Mouse (Mus musculus): ENCODE data around the gene Map3k5.
"Not testable (repeated sequence)": the region's sequence is repeated elsewhere in the genome, so short reads cannot be mapped to it uniquely, and the experiment has no call there.

Gene Map3k5

GRCm38 (mm10) chr10:19934384-19935294 lies at the start of gene Map3k5:
Gene Map3k5, plus strand, starts transcription at chr10:19934472.
- DNase-seq (ENCODE audit: low spot score in 2 of 2): no peak

- no peak for DNase-seq (ENCODE audit: low spot score in 2 of 2)
Measured at GRCm38 (mm10) chr10:19886249-19886648, 48.0 kb upstream of the Map3k5 start.

GRCm38 (mm10) chr10:19889908-19890307 lies 44.4 kb upstream of the Map3k5 start:
- no peak for DNase-seq (ENCODE audit: low spot score in 2 of 2)

GRCm38 (mm10) chr10:19891686-19892085 lies 42.6 kb upstream of the Map3k5 start:
- no peak for DNase-seq (ENCODE audit: low spot score in 2 of 2)

- DNase-seq (ENCODE audit: low spot score in 2 of 2): peak in 1 of 2 experiments; percentile 15
Measured at GRCm38 (mm10) chr10:19893146-19893545, 41.1 kb upstream of the Map3k5 start.

- peak; percentile 6 to 17 for DNase-seq (ENCODE audit: low spot score in 2 of 2)
Measured at GRCm38 (mm10) chr10:19893976-19894375, 40.3 kb upstream of the Map3k5 start.

GRCm38 (mm10) chr10:19900191-19900590 lies 34.1 kb upstream of the Map3k5 start:
- DNase-seq (ENCODE audit: low spot score in 2 of 2): no peak

GRCm38 (mm10) chr10:19901992-19902391 lies 32.3 kb upstream of the Map3k5 start:
- DNase-seq (ENCODE audit: low spot score in 2 of 2): no peak

- no peak for DNase-seq (ENCODE audit: low spot score in 2 of 2)
Measured at GRCm38 (mm10) chr10:19904077-19904820, 30.0 kb upstream of the Map3k5 start.

GRCm38 (mm10) chr10:19907246-19907804 lies 26.9 kb upstream of the Map3k5 start, which contains the start of gene Pex7:
Gene Pex7, minus strand, starts transcription at chr10:19907689.
- peak; percentile 89 to 91 for DNase-seq (ENCODE audit: low spot score in 2 of 2)

- no peak for DNase-seq (ENCODE audit: low spot score in 2 of 2)
Measured at GRCm38 (mm10) chr10:19908076-19908475, 26.2 kb upstream of the Map3k5 start.

GRCm38 (mm10) chr10:19910516-19910915 lies 23.8 kb upstream of the Map3k5 start:
- no peak for DNase-seq (ENCODE audit: low spot score in 2 of 2)

GRCm38 (mm10) chr10:19911583-19911982 lies 22.7 kb upstream of the Map3k5 start:
- DNase-seq (ENCODE audit: low spot score in 2 of 2): no peak

- DNase-seq (ENCODE audit: low spot score in 2 of 2): no peak
Measured at GRCm38 (mm10) chr10:19913806-19914205, 20.5 kb upstream of the Map3k5 start.

GRCm38 (mm10) chr10:19915301-19915700 lies 19.0 kb upstream of the Map3k5 start:
- peak; percentile 54 to 74 for DNase-seq (ENCODE audit: low spot score in 2 of 2)

GRCm38 (mm10) chr10:19922410-19922809 lies 11.9 kb upstream of the Map3k5 start:
- no peak for DNase-seq (ENCODE audit: low spot score in 2 of 2)

- DNase-seq (ENCODE audit: low spot score in 2 of 2): no peak
Measured at GRCm38 (mm10) chr10:19924256-19924655, 10.0 kb upstream of the Map3k5 start.

- not testable (repeated sequence) for DNase-seq (ENCODE audit: low spot score in 2 of 2)
Measured at GRCm38 (mm10) chr10:19926391-19926897, 7.8 kb upstream of the Map3k5 start.

- DNase-seq (ENCODE audit: low spot score in 2 of 2): no peak
Measured at GRCm38 (mm10) chr10:19928205-19928604, 6.1 kb upstream of the Map3k5 start.

- DNase-seq (ENCODE audit: low spot score in 2 of 2): no peak
Measured at GRCm38 (mm10) chr10:19932986-19933385, 1.3 kb upstream of the Map3k5 start.

- DNase-seq (ENCODE audit: low spot score in 2 of 2): peak; percentile 84 to 89
Measured at GRCm38 (mm10) chr10:19933511-19934383, 525 bp upstream of the Map3k5 start.
